Mouse (Mus musculus): ENCODE data around the gene Plekha4.
A peak's percentile ranks its signal among the peaks of the same experiment; 100 is the strongest.

Gene Plekha4

GRCm38 (mm10) chr7:45486761-45487415, 39.2 kb upstream of the Plekha4 start, which contains the start of gene Gm45808:
TSS of gene Gm45808 (minus strand) at chr7:45486811.
- no peaks in the 10 kb centered on the region for H3K27me3 ChIP-seq (ENCODE audit: insufficient read depth, low read length)
- H3K4me1 ChIP-seq (replicated peaks; ENCODE audit: low read depth, low read length): peaks cover 58% of the 10 kb centered on the region
- H3K4me3 ChIP-seq (replicated peaks; ENCODE audit: low read length): peak within 1 kb of the TSS; percentile 87
- no peak for TF ChIP-seq POU5F1 (IDR thresholded peaks at IDR 0.05; ENCODE audit: borderline replicate concordance, low read length)
- no peak for TF ChIP-seq NANOG (IDR thresholded peaks at IDR 0.05; ENCODE audit: borderline replicate concordance, low read length)
- no peak for TF ChIP-seq CTCF (conservative IDR thresholded peaks at IDR 0.05; ENCODE audit: low read length)
- H3K36me3 ChIP-seq (ENCODE audit: insufficient read depth, low read length): peaks cover 43% of the 10 kb centered on the region
- no peaks in the 10 kb centered on the region for H3K9me3 ChIP-seq (ENCODE audit: low read length)

DNA sequence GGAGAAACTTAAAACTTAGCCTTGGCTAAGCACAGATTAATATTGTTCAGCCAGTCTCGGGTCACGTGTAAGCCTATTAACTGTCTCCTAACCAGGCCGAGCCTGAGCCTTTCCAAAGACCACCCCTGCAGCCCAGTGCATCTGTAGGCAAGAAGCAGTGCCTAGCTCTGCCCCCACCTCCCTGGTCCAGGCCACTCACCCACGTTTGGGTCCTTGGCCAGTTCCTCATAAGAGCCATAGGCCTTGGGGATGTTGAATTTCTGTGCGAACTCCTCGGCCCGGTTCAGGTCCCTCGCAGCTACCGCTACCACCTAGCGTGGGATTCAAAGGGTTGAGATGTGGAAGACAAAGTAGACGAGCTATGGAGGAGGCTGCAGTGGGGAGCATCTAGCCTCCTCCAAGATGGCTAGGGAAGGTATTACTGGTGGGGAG, 38.3 kb upstream of the Plekha4 start:
- H3K4me1 ChIP-seq (replicated peaks; ENCODE audit: low read depth, low read length): peaks cover 59% of the 10 kb centered on the region
- TF ChIP-seq CTCF (conservative IDR thresholded peaks at IDR 0.05; ENCODE audit: low read length) (no peak), NANOG (IDR thresholded peaks at IDR 0.05; ENCODE audit: borderline replicate concordance, low read length) (no peak), POU5F1 (IDR thresholded peaks at IDR 0.05; ENCODE audit: borderline replicate concordance, low read length) (no peak)

DNA sequence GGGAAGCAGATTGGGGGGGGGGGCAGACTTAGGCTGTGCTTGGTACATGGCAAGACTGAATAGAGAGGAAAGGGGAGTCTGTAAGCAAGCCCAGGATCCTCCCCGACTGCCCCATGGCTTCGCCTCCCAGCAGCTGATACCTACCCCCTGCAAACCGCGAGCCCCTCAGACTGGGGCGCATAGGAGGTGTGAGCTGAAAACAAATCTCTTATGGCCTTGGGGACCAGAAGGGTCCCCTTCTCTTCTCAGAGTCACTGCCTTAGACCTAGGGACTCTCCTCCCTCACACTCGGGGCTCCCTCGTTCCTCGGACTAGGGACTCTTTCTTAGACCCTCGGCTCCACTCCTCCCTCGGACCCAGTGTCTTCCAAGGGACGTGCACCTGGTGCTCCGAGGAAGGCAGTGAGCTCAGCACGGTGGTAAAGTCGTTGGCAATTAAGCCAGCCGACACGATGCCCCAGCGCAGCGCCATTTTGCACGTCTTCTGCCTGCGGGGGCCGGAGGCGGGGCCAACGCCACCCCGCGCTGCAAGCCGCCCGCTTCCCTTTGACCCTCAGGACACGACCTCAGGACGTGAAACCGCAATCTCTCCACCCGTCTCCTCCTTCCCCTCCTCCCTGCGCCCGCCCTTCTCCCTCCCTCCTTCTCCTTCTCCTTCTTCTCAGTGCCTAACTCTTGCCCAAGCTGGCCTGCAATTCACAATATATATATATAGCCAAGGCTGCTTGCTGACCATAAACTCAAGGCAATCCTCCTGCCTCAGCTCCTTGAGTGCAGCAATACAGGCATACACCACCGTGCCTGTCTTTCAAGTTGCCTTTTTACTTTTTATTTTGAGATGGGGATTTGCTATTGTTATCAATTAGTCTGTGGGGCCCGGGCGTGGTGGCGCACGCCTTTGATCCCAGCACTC, 37.6 kb upstream of the Plekha4 start, which contains the start of gene Dhdh:
TSS of gene Dhdh (minus strand) at position 513 of the 912 bp plus-strand sequence.
- Histone ChIP-seq H3K4me3 (replicated peaks; ENCODE audit: low read length) (peak within 1 kb of the TSS; percentile 87), H3K4me1 (replicated peaks; ENCODE audit: low read depth, low read length) (peaks cover 64% of the 10 kb centered on the region), H3K27me3 (ENCODE audit: insufficient read depth, low read length) (no peaks in the 10 kb centered on the region), H3K9me3 (ENCODE audit: low read length) (no peaks in the 10 kb centered on the region), H3K36me3 (ENCODE audit: insufficient read depth, low read length) (peaks cover 47% of the 10 kb centered on the region)
- TF ChIP-seq CTCF (conservative IDR thresholded peaks at IDR 0.05; ENCODE audit: low read length): no peak
- TF ChIP-seq POU5F1 (IDR thresholded peaks at IDR 0.05; ENCODE audit: borderline replicate concordance, low read length): no peak
- no peak for TF ChIP-seq NANOG (IDR thresholded peaks at IDR 0.05; ENCODE audit: borderline replicate concordance, low read length)

More for the DNA sequence above, 38.3 kb upstream of the Plekha4 start:
- Histone ChIP-seq H3K27me3 (ENCODE audit: insufficient read depth, low read length) (no peaks in the 10 kb centered on the region), H3K36me3 (ENCODE audit: insufficient read depth, low read length) (peaks cover 47% of the 10 kb centered on the region), H3K9me3 (ENCODE audit: low read length) (no peaks in the 10 kb centered on the region), H3K4me3 (replicated peaks; ENCODE audit: low read length) (peak overlapping the region; percentile 87)

GRCm38 (mm10) chr7:45489578-45489977, 36.6 kb upstream of the Plekha4 start:
- TF ChIP-seq POU5F1 (IDR thresholded peaks at IDR 0.05; ENCODE audit: borderline replicate concordance, low read length) (no peak), CTCF (conservative IDR thresholded peaks at IDR 0.05; ENCODE audit: low read length) (no peak), NANOG (IDR thresholded peaks at IDR 0.05; ENCODE audit: borderline replicate concordance, low read length) (no peak)
- peaks cover 75% of the 10 kb centered on the region for H3K4me1 ChIP-seq (replicated peaks; ENCODE audit: low read depth, low read length)
- no peaks in the 10 kb centered on the region for H3K27me3 ChIP-seq (ENCODE audit: insufficient read depth, low read length)
- peaks cover 56% of the 10 kb centered on the region for H3K36me3 ChIP-seq (ENCODE audit: insufficient read depth, low read length)
- H3K4me3 ChIP-seq (replicated peaks; ENCODE audit: low read length): no peak overlapping the region
- no peaks in the 10 kb centered on the region for H3K9me3 ChIP-seq (ENCODE audit: low read length)

DNA sequence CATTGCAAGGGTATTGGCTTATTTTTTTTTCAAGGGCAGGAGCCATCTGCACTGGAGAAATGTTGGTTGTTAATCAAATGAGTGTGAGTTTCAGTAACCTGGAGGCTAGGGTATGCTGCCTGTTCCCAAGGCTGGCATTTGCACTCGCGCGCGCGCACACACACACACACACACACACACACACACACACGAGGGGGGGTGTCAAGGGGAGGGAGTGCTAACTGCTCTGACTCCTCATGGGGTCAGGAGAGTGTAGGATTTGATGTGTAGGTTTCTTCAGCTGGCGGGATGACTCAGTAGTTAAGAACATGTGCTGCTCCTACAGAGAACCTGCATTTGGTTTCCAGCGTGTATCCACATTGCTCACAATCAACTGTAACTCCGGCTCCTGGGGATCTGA, 35.3 kb upstream of the Plekha4 start:
- no peak for TF ChIP-seq NANOG (IDR thresholded peaks at IDR 0.05; ENCODE audit: borderline replicate concordance, low read length)
- no peak for TF ChIP-seq POU5F1 (IDR thresholded peaks at IDR 0.05; ENCODE audit: borderline replicate concordance, low read length)
- TF ChIP-seq CTCF (conservative IDR thresholded peaks at IDR 0.05; ENCODE audit: low read length): no peak
- H3K4me1 ChIP-seq (replicated peaks; ENCODE audit: low read depth, low read length): peaks cover 87% of the 10 kb centered on the region
- no peak overlapping the region for H3K4me3 ChIP-seq (replicated peaks; ENCODE audit: low read length)
- H3K27me3 ChIP-seq (ENCODE audit: insufficient read depth, low read length): no peaks in the 10 kb centered on the region
- H3K9me3 ChIP-seq (ENCODE audit: low read length): no peaks in the 10 kb centered on the region
- H3K36me3 ChIP-seq (ENCODE audit: insufficient read depth, low read length): peaks cover 58% of the 10 kb centered on the region

GRCm38 (mm10) chr7:45491264-45491663, 34.9 kb upstream of the Plekha4 start:
- no peaks in the 10 kb centered on the region for H3K9me3 ChIP-seq (ENCODE audit: low read length)
- peaks cover 58% of the 10 kb centered on the region for H3K36me3 ChIP-seq (ENCODE audit: insufficient read depth, low read length)
- H3K4me1 ChIP-seq (replicated peaks; ENCODE audit: low read depth, low read length): peaks cover 89% of the 10 kb centered on the region
- no peak overlapping the region for H3K4me3 ChIP-seq (replicated peaks; ENCODE audit: low read length)
- no peaks in the 10 kb centered on the region for H3K27me3 ChIP-seq (ENCODE audit: insufficient read depth, low read length)
- TF ChIP-seq NANOG (IDR thresholded peaks at IDR 0.05; ENCODE audit: borderline replicate concordance, low read length) (no peak), POU5F1 (IDR thresholded peaks at IDR 0.05; ENCODE audit: borderline replicate concordance, low read length) (no peak), CTCF (conservative IDR thresholded peaks at IDR 0.05; ENCODE audit: low read length) (no peak)

GRCm38 (mm10) chr7:45492225-45492844, 33.8 kb upstream of the Plekha4 start:
- H3K27me3 ChIP-seq (ENCODE audit: insufficient read depth, low read length): no peaks in the 10 kb centered on the region
- H3K4me1 ChIP-seq (replicated peaks; ENCODE audit: low read depth, low read length): peaks cover 81% of the 10 kb centered on the region
- H3K4me3 ChIP-seq (replicated peaks; ENCODE audit: low read length): no peak overlapping the region
- TF ChIP-seq POU5F1 (IDR thresholded peaks at IDR 0.05; ENCODE audit: borderline replicate concordance, low read length) (no peak), CTCF (conservative IDR thresholded peaks at IDR 0.05; ENCODE audit: low read length) (no peak), NANOG (IDR thresholded peaks at IDR 0.05; ENCODE audit: borderline replicate concordance, low read length) (no peak)
- H3K9me3 ChIP-seq (ENCODE audit: low read length): no peaks in the 10 kb centered on the region
- peaks cover 57% of the 10 kb centered on the region for H3K36me3 ChIP-seq (ENCODE audit: insufficient read depth, low read length)

DNA sequence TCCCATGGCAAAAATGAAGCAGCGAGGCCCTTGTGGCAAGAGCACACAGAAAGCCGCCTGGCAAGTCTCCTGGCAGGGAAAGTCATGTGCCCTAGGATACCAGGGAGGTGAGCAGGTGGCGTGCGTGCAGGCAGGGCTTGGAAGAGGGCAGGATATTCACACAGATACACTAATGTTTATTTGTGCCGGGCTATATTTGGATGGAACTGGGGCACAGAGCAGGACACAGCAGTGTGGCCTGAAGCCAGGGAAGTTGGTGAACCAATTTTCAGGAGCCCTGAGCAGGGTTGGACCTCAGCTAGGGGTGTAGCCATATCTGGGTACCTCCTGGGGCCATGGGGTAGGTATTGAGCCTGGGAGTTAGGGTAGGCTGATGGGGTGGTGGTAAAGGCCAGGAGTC, 33.2 kb upstream of the Plekha4 start:
- TF ChIP-seq CTCF (conservative IDR thresholded peaks at IDR 0.05; ENCODE audit: low read length) (no peak), POU5F1 (IDR thresholded peaks at IDR 0.05; ENCODE audit: borderline replicate concordance, low read length) (no peak), NANOG (IDR thresholded peaks at IDR 0.05; ENCODE audit: borderline replicate concordance, low read length) (no peak)
- H3K36me3 ChIP-seq (ENCODE audit: insufficient read depth, low read length): peaks cover 60% of the 10 kb centered on the region
- no peaks in the 10 kb centered on the region for H3K9me3 ChIP-seq (ENCODE audit: low read length)
- H3K27me3 ChIP-seq (ENCODE audit: insufficient read depth, low read length): no peaks in the 10 kb centered on the region
- H3K4me3 ChIP-seq (replicated peaks; ENCODE audit: low read length): no peak overlapping the region
- H3K4me1 ChIP-seq (replicated peaks; ENCODE audit: low read depth, low read length): peaks cover 75% of the 10 kb centered on the region

Data from E14TG2a.4 (cell line).